Mouse (Mus musculus): ENCODE data around the gene Ppp1cc.
A peak's percentile ranks its signal among the peaks of the same experiment; 100 is the strongest.
"Not testable (repeated sequence)": the region's sequence is repeated elsewhere in the genome, so short reads cannot be mapped to it uniquely, and the experiment has no call there.

Ppp1cc gene

DNA sequence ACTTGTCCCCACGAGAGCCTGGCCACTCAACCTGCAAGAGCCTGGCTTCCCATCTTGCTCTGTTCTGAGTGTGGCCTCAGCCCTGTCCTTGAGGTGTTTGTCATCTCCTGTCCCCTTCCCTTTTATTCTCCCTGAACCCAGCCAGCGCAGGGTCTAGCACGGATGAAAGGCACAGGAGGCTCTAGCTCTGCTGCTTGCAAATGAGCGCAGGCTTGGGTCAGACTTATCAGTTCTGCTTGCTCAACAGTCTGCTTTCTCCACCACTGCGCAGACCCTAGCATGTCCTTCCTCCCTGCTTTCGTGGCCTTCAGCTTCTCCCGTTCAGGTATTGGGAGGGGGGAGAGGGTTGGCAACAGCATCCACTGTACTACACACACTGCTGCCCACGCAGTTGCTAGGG, 54.0 kb downstream of the Ppp1cc start:
- DNase-seq (ENCODE audit: low spot score in 2 of 2) = no peak

DNA sequence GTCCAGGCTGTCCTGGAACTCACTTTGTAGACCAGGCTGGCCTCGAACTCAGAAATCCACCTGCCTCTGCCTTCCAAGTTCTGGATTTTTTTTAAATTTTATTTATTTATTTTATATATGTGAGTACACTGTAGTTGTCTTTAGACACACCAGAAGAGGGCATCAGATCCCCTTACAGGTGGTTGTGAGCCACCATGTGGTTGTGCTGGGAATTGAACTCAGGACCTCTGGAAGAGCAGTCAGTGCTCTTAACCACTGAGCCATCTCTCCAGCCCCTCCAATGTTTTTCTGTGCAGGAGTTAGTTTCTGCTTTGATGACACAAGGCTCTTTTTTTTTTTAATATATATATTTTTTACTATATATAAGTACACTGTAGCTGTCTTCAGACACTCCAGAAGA, 54.7 kb downstream of the Ppp1cc start:
- not testable (repeated sequence) for DNase-seq (ENCODE audit: low spot score in 2 of 2)

DNA sequence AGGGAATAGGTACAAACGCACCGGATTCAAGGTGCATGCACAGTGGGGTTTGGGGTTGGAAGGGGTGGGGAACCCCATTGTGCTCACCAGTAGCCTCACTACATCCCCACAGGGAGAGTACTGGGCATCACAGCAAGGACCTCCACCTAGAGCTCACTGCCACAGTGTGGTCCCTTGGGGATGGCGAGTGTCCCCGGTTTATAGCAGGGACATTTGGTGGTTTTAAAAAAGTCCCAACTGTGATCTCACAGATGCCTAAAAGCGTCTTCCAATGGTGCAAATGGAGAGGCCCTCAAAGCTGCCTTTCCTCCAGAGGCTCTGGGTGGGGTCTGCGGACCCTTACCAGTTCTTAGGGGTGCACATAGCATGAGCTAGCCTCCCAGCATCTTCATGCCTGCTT, 55.8 kb downstream of the Ppp1cc start:
- DNase-seq (ENCODE audit: low spot score in 2 of 2) = no peak

DNA sequence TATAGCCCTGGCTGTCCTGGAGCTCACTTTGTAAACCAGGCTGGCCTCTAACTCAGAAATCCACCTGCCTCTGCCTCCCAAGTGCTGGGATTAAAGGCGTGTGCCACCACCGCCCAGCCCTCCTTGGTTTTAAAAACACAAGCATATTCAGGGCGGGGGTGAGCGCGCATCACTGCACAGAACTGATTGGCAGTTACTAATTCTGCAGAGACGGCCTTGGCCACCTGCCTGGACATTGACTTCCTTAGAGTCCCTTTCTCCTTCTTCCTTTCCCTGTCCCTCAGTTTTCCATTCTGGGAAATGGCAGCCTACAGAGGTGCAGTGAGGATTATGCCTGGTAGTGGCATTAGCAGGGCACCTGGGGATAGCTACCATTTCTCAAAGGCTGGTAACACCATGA, 59.6 kb downstream of the Ppp1cc start:
- no peak for DNase-seq (ENCODE audit: low spot score in 2 of 2)

DNA sequence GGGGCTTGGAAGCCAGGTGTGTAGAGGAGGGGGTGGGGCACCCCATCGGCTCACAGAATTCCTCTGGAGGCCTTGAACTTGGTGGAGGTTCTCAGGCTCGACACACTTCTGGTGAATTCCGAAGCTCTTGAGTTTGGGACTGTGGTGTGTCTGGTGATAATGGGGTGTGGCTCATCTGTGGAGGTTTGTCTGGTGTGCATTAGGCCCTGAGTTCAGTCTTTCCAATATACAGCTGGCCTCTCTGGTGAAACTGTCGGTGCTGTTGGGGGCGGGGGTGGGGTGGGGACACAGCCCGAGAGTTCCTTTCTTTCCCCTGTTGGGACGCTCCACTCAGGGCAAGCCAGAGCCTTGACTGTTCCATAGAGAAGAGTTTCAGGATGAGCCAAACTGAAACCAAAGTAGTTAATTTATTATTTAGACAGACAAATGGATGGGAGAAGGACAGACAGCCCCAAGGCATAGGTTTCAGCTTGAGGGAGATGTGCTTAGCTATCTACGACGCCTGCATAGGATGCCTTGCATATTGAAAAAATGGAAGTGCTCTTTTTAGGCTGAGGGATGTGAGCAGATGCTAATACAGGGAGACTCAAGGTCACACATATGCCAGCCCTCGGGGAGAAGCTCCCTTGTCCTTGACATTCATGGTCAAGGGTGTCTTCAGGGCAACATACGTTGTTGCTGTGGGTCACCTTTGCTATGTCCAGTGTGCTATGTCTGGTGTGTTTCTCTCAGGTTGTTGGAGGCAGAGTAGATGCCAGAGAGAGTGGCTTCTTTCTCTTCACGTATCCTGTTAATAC, 60.2 kb downstream of the Ppp1cc start:
- DNase-seq (ENCODE audit: low spot score in 2 of 2) = no peak

DNA sequence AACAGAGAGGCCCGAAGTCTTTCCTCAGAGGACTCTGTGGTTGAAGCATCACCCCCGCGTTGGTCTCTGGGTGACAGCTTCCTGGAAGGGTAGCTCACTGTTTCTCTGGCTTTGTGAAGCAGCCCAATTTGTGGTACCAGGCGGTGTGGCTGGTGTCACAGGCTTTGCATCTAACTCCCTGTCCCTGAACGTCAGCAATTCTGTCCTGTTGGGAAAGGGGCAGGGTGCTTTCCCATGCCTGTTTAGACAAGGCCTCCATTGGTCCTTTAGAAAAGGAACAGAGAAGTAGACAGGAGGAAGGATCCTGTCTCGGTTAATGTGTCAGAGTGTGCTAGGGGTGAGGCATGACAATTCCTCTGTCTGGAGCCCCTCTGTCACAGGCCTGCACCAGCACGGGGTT, 60.9 kb downstream of the Ppp1cc start:
- no peak for DNase-seq (ENCODE audit: low spot score in 2 of 2)

DNA sequence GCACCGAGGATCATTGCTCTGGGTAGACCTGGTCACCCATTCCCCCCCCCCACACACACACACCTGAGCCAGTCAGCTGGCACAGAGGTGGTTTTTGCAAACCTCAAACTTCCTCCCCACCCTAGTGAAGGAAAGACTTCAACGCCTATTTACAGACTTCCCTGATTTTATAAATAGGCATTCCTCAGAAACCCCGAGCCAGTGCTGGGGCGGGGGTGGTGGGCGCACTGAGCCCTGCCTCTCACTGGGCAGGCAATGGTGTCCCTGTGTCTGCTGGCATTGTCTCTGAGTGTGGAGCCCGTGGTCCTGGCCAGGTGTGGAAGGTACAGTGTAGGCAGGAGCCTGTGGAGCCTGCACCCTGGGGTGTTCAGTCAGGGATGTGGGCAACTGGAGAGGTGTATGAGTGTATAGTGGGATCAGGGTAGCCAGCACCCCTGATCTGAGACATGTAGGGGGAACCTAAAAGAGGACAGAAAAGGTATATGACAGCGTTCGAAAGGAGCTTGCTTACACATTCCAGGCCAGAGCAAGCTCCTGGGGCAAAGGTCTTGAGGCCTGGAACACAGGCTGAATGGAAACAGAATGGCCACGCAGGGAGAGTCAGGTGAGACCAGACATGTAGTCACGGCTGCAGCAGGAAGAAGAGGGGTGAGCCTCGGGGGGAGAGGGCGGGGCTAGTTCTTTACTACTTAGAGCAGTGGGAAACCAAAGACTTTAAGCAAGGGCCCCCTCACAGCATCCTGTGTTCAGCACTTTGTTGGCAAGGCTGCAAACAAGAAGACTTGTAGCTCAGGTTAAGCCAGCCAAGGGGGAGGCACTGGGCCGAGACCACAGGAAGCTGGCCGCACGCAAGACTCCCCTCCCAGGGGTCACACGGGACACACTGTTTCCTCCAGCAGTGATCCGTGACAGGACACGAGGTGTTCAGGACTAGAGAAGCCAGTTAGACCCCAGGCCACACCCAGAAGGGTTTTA, 61.9 kb downstream of the Ppp1cc start:
- DNase-seq (ENCODE audit: low spot score in 2 of 2) = peak; percentile 57 to 65

DNA sequence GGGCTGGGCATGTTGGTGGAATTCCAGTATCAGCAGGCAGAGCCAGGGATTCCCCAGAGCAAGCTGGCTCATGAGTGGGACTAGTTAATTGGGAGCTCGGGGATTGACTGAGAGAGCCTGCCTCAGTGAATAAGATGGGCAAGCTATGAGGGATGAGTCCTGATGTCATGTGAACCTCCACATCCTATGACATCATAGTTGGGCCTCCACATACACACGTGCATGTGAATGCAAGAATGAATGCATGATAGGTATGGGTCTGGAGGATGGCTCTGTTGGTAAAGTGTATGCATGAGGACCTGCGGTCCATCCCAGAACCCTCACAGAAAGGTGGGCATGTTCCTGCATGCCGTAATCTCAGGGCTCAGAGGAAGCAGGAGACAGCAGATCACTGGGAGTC, 63.0 kb downstream of the Ppp1cc start:
- DNase-seq (ENCODE audit: low spot score in 2 of 2) = no peak

DNA sequence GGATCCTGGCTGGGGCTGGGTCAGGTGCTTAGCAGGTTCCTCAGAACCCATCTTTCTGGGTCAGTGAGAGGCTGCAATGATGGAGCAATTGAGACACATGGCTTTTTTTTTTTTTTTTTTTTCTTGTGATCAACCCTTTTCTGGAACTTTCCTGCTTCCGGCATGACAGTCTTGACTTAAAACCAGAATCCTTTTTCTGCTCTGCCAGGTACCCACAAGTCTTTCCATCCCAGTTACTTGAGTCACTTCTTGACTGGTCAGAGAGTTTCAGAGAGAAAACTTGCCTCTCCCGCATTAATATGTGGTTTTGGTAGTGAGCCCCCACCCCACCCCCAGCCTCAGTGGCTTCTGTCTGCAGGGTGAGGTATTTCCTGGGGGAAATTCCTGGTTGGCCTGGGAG, 66.2 kb downstream of the Ppp1cc start:
- DNase-seq (ENCODE audit: low spot score in 2 of 2) = no peak

All from spleen, postnatal 14 days (tissue).